Mouse (Mus musculus) liver, postnatal 0 days (tissue): ENCODE results near the gene Tomm22. TPM values are rescaled to one million over a fixed set of nuclear protein-coding genes. Genes with fewer than 3 reads are reported as not detected.
"Not testable (repeated sequence)": the region's sequence is repeated elsewhere in the genome, so short reads cannot be mapped to it uniquely, and the experiment has no call there.

Experiments used
- ATAC-seq: fragments of 200-750 bp; cut with Nextera tagmentation; 2 replicates; pipeline ENCODE4 v1.8.0; 2017; ENCODE audit warnings: mild to moderate bottlenecking, moderate library complexity
- DNase-seq: peaks from one replicate; pipeline ENCODE4 v3.0.0-alpha.2; 2016
- H3K27ac ChIP-seq: fragments of 300-500 bp; sonication (generic); 2 replicates; pipeline ENCODE4 v1.5.1; 2014; ENCODE audit warnings: antibody characterized with exemption, moderate library complexity, mild to moderate bottlenecking, low read depth
- H3K27me3 ChIP-seq: fragments of 300-500 bp; sonication (generic); 2 replicates; pipeline ENCODE4 v1.6.1; 2014; ENCODE audit warnings: low read length, control low read depth, mixed read lengths; ENCODE audit not compliant: insufficient read depth
- H3K36me3 ChIP-seq: fragments of 300-500 bp; sonication (generic); replicated peaks from 2 replicates; pipeline ENCODE4 v1.6.1; 2014; ENCODE audit warnings: mild to moderate bottlenecking, control low read depth, low read length, moderate library complexity, mixed read lengths; ENCODE audit not compliant: insufficient read depth
- H3K4me1 ChIP-seq: fragments of 300-500 bp; sonication (generic); 2 replicates; pipeline ENCODE4 v1.6.1; 2014; ENCODE audit warnings: antibody characterized with exemption, mild to moderate bottlenecking, control low read depth; ENCODE audit not compliant: insufficient read depth
- H3K4me2 ChIP-seq: fragments of 300-500 bp; sonication (generic); 2 replicates; pipeline ENCODE4 v1.6.1; 2014; ENCODE audit warnings: low read depth, mild to moderate bottlenecking, low read length, moderate library complexity, mixed read lengths
- H3K4me3 ChIP-seq: fragments of 300-500 bp; sonication (generic); 2 replicates; pipeline ENCODE4 v1.5.1; 2014; ENCODE audit warnings: low read depth, low read length
- H3K9ac ChIP-seq: fragments of 300-500 bp; sonication (generic); replicated peaks from 2 replicates; pipeline ENCODE4 v1.6.1; 2014; ENCODE audit warnings: mild to moderate bottlenecking, moderate library complexity
- H3K9me3 ChIP-seq: fragments of 300-500 bp; sonication (generic); 2 replicates; pipeline ENCODE4 v1.6.1; 2016; ENCODE audit warnings: mild to moderate bottlenecking, control low read depth, low read length, mixed read lengths
- CTCF ChIP-seq: sonication (generic); IDR thresholded peaks from 2 replicates; pipeline ENCODE4 v1.5.1; 2016; ENCODE audit warnings: antibody characterized with exemption, low read depth
- EP300 ChIP-seq: IDR thresholded peaks from 2 replicates; pipeline ENCODE4 v1.6.1; 2016; ENCODE audit warnings: antibody characterized with exemption, low read depth, mild to moderate bottlenecking
- WGBS: fragments of 180-500 bp; shearing (Covaris S2); extraction: QIAGEN DNeasy Blood & Tissue Kit; methylation state at CpG from one replicate; pipeline ENCODE4 v1.1.7; 2014; ENCODE audit not compliant: insufficient replicate concordance; 5-methylcytosine and 5-hydroxymethylcytosine counted together
- polyA plus RNA-seq: library from polyadenylated mRNA; unstranded; fragments of >200 nt; fragmentation: Nextera tagmentation; extraction: Ambion mirVana; gene quantifications from 2 replicates; pipeline ENCODE4 v1.2.1, GENCODE M21; 2015

The Tomm22 gene
- polyA plus RNA-seq, 1 experiment from 2014 or later = 123 TPM

GRCm38 (mm10) chr15:79669195-79669594 is 1.5 kb upstream of the Tomm22 start:
- DNase-seq = no peak
- WGBS = 58% methylated on average over 10 of the region's 10 CpGs

GRCm38 (mm10) chr15:79670972-79671299 is 275 bp downstream of the Tomm22 start:
- DNase-seq (no peak), ATAC-seq (peak; percentile 57)
- H3K4me1 ChIP-seq = peaks cover 9% of the 10 kb centered on the region
- no peaks in the 10 kb centered on the region for H3K9me3 ChIP-seq
- H3K4me3 ChIP-seq = peak overlapping the region; percentile 82
- H3K9ac ChIP-seq = peak overlapping the region; percentile 80
- no peaks in the 10 kb centered on the region for H3K27me3 ChIP-seq
- H3K36me3 ChIP-seq = peaks cover 28% of the 10 kb centered on the region
- TF ChIP-seq EP300 = no peak
- no peak for TF ChIP-seq CTCF
- under 1% methylated on average over 37 of the region's 37 CpGs for WGBS
- H3K4me2 ChIP-seq = peak overlapping the region; percentile 79
- peak overlapping the region; percentile 61 for H3K27ac ChIP-seq

More at GRCm38 (mm10) chr15:79669195-79669594, 1.5 kb upstream of the Tomm22 start:
- Histone ChIP-seq H3K4me3 (no peak overlapping the region), H3K36me3 (peaks cover 12% of the 10 kb centered on the region), H3K27ac (0 out of 2 replicates have a peak overlapping the region, but pooled peaks have one; percentile 18), H3K9ac (no peak overlapping the region), H3K27me3 (no peaks in the 10 kb centered on the region), H3K9me3 (no peaks in the 10 kb centered on the region), H3K4me1 (peaks cover 9% of the 10 kb centered on the region), H3K4me2 (no peak overlapping the region)
- ATAC-seq = no peak
- TF ChIP-seq EP300 (no peak), CTCF (peak; percentile 41; the same call in 1 of the 2 replicates)

GRCm38 (mm10) chr15:79671828-79672348 is 1.2 kb downstream of the Tomm22 start:
- DNase-seq, H3K27me3 ChIP-seq, ATAC-seq, H3K9me3 ChIP-seq, H3K27ac ChIP-seq, H3K4me1 ChIP-seq: not testable (repeated sequence)
- H3K4me2 ChIP-seq = peak overlapping the region; percentile 79
- peak overlapping the region; percentile 80 for H3K9ac ChIP-seq
- peaks cover 37% of the 10 kb centered on the region for H3K36me3 ChIP-seq
- 71% methylated on average over 11 of the region's 11 CpGs for WGBS
- peak overlapping the region; percentile 82 for H3K4me3 ChIP-seq

DNA sequence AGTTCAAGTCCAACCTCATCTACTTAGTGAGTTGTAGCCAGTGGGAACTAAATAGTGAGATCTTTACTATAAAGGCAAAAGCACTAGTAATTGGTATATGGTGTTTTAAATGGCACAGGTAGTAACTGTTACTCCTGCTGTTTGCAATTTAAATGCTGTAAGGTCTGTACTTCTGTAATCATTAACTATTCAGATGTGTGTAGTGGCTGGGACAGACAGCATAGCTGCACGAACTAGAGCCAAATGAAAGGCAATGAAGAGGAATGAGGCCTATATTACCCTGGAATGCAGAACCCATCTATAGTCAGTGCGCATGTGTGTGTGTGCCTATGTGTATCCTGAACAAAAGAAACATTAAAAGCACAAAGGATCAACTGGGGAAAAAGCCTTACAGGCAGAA is 7.3 kb downstream of the Tomm22 start:
- Histone ChIP-seq H3K4me1 (peaks cover 23% of the 10 kb centered on the region), H3K9me3 (no peaks in the 10 kb centered on the region), H3K9ac (no peak overlapping the region), H3K4me2 (no peak overlapping the region), H3K27ac (no peak overlapping the region), H3K4me3 (no peak overlapping the region), H3K27me3 (no peaks in the 10 kb centered on the region), H3K36me3 (peaks cover 49% of the 10 kb centered on the region)
- ATAC-seq (no peak), DNase-seq (no peak)
- 74% methylated on average over 2 of the region's 2 CpGs for WGBS
- TF ChIP-seq EP300 = no peak
- TF ChIP-seq CTCF = no peak

DNA sequence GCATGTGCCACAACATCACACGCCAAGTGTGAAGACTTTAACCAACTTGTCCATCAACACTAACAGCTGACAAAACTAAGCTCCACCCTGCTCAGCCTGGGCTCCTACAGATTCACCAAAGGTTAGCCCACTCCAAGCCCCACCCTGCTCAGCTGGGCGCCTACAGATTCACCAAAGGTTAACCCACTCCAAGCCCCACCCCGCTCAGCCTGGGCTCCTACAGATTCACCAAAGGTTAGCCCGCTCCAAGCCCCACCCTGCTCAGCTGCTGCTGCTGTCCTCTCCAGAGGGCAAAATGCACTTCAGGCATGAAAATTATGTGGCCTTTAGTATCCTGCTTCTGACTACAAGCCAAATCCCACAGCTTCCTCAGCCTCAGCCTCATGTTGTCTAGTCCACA is 11.3 kb downstream of the Tomm22 start:
- Histone ChIP-seq H3K27ac (peak overlapping the region; percentile 99), H3K36me3 (peaks cover 11% of the 10 kb centered on the region), H3K4me3 (no peak overlapping the region), H3K4me1 (peaks cover 57% of the 10 kb centered on the region), H3K9me3 (no peaks in the 10 kb centered on the region), H3K4me2 (peak overlapping the region; percentile 92), H3K27me3 (no peaks in the 10 kb centered on the region), H3K9ac (peak overlapping the region; percentile 11; the same call in 1 of the 2 replicates)
- WGBS = 62% methylated on average over 4 of the region's 4 CpGs
- ATAC-seq (peak; percentile 10; the same call in 1 of the 2 replicates), DNase-seq (peak; percentile 42)
- TF ChIP-seq EP300 = no peak
- TF ChIP-seq CTCF = no peak

- H3K4me1 ChIP-seq = peaks cover 54% of the 10 kb centered on the region
Measured at GRCm38 (mm10) chr15:79683146-79683545, 12.5 kb downstream of the Tomm22 start.

More at GRCm38 (mm10) chr15:79683146-79683545, 12.5 kb downstream of the Tomm22 start:
- Histone ChIP-seq H3K4me2 (peak overlapping the region; percentile 92), H3K4me3 (peak overlapping the region; percentile 88), H3K36me3 (peaks cover 3% of the 10 kb centered on the region), H3K27ac (peak overlapping the region; percentile 99), H3K9me3 (no peaks in the 10 kb centered on the region), H3K27me3 (no peaks in the 10 kb centered on the region), H3K9ac (peak overlapping the region; percentile 98)
- peak; percentile 43 for ATAC-seq
- 60% methylated on average over 6 of the region's 6 CpGs for WGBS
- peak; percentile 46 for DNase-seq
- TF ChIP-seq CTCF = no peak
- TF ChIP-seq EP300 = peak; percentile 43; the same call in 1 of the 2 replicates
